Mouse (Mus musculus) forebrain, embryonic 14.5 days (tissue): Measurements from ENCODE around the gene Atf3. TPM values are rescaled to one million over a fixed set of nuclear protein-coding genes. Genes with fewer than 3 reads are reported as not detected.

Experiments
- ATAC-seq: fragments of 200-750 bp; cut with Nextera tagmentation; 2 replicates; pipeline ENCODE4 v1.8.0; 2017; ENCODE audit warnings: mild to moderate bottlenecking, moderate library complexity
- DNase-seq: peaks from one replicate; pipeline ENCODE4 v3.0.0-alpha.2; 2015; ENCODE audit warnings: low spot score
- H3K27ac ChIP-seq: fragments of 300-500 bp; sonication (generic); 2 replicates; pipeline ENCODE4 v1.5.1; 2014; ENCODE audit warnings: low read depth, mild to moderate bottlenecking, control low read depth, low read length, moderate library complexity
- H3K27me3 ChIP-seq: fragments of 300-500 bp; sonication (generic); replicated peaks from 2 replicates; pipeline ENCODE4 v1.6.1; 2014; ENCODE audit warnings: low read length, control low read depth, mixed read lengths; ENCODE audit not compliant: control insufficient read depth, insufficient read depth
- H3K36me3 ChIP-seq: fragments of 300-500 bp; sonication (generic); 2 replicates; pipeline ENCODE4 v1.6.1; 2014; ENCODE audit warnings: low read length, control low read depth; ENCODE audit not compliant: control insufficient read depth, insufficient read depth
- H3K4me1 ChIP-seq: fragments of 300-500 bp; sonication (generic); 2 replicates; pipeline ENCODE4 v1.6.1; 2014; ENCODE audit warnings: antibody characterized with exemption, low read length, control low read depth; ENCODE audit not compliant: control insufficient read depth, insufficient read depth
- H3K4me2 ChIP-seq: fragments of 300-500 bp; sonication (generic); 2 replicates; pipeline ENCODE4 v1.6.1; 2014; ENCODE audit warnings: mild to moderate bottlenecking, control low read depth, low read length
- H3K4me3 ChIP-seq: fragments of 300-500 bp; sonication (generic); 2 replicates; pipeline ENCODE4 v1.5.1; 2014; ENCODE audit warnings: low read depth, low read length, control low read depth
- H3K9ac ChIP-seq: fragments of 300-500 bp; sonication (generic); 2 replicates; pipeline ENCODE4 v1.6.1; 2014; ENCODE audit warnings: mild to moderate bottlenecking, low read length, control low read depth, moderate library complexity
- H3K9me3 ChIP-seq: fragments of 300-500 bp; sonication (generic); replicated peaks from 2 replicates; pipeline ENCODE4 v1.6.1; 2016; ENCODE audit warnings: low read length, control low read depth, mixed read lengths; ENCODE audit not compliant: control insufficient read depth
- WGBS: fragments of 180-500 bp; shearing (Covaris S2); extraction: QIAGEN DNeasy Blood & Tissue Kit; methylation state at CpG from one replicate; pipeline ENCODE4 v1.1.7; 2014; 5-methylcytosine and 5-hydroxymethylcytosine counted together
- polyA plus RNA-seq: library from polyadenylated mRNA; unstranded; fragments of >200 nt; fragmentation: Nextera tagmentation; extraction: Ambion mirVana; gene quantifications from 2 replicates; pipeline ENCODE4 v1.2.1, GENCODE M21; 2014

Atf3 gene
- polyA plus RNA-seq, 1 experiment from 2014 or later = 0.98 TPM

DNA sequence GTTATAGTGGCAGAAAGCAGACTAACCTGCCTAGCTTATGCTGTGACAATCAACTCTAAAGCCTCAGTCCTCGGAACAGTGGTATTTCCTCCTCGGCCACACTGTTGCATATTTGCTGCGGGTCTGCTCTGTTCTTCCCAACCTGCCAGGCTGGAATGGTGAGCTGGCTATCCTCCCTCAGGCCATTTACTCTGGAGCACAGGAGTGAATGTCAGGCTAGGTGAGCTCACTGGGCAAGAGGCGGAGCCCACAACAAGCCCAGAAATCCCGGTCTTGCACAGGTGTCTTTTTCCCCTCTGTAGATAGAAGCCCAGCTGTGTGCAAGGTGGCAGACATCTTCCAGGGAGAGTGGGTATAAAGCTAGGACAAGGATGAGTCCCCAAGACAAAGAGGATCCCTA lies 13.0 kb downstream of the Atf3 start:
- Histone ChIP-seq H3K27me3 (0 out of 2 replicates have a peak, but pooled peaks cover 2% of the 10 kb centered on the region), H3K9ac (no peak overlapping the region), H3K9me3 (no peaks in the 10 kb centered on the region), H3K4me1 (no peaks in the 10 kb centered on the region), H3K27ac (no peak overlapping the region), H3K4me2 (no peak overlapping the region), H3K4me3 (no peak overlapping the region), H3K36me3 (no peaks in the 10 kb centered on the region)
- no peak for DNase-seq
- WGBS = 80% methylated on average over 5 of the region's 5 CpGs
- no peak for ATAC-seq

DNA sequence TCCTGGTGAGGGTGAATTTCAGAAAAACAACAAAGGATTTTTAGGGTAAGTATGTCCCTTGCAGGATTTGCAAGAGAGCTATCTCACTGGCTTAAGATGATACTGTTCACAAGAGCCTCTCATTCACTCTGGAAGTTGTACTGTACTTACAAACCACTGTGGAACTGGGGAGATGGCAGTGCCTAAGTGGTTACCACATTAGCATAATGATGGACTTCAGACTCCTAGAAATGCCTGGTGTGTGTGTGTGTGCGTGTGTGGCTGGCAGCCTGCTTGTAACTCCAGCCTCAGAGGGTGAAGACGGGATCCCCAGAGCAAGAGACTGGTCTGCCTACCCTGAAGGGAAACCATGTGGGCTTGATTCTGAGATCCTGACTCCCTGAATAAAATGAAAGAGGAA lies 14.3 kb downstream of the Atf3 start:
- DNase-seq = no peak
- WGBS = 76% methylated on average over 2 of the region's 2 CpGs
- no peak overlapping the region for H3K4me2 ChIP-seq

DNA sequence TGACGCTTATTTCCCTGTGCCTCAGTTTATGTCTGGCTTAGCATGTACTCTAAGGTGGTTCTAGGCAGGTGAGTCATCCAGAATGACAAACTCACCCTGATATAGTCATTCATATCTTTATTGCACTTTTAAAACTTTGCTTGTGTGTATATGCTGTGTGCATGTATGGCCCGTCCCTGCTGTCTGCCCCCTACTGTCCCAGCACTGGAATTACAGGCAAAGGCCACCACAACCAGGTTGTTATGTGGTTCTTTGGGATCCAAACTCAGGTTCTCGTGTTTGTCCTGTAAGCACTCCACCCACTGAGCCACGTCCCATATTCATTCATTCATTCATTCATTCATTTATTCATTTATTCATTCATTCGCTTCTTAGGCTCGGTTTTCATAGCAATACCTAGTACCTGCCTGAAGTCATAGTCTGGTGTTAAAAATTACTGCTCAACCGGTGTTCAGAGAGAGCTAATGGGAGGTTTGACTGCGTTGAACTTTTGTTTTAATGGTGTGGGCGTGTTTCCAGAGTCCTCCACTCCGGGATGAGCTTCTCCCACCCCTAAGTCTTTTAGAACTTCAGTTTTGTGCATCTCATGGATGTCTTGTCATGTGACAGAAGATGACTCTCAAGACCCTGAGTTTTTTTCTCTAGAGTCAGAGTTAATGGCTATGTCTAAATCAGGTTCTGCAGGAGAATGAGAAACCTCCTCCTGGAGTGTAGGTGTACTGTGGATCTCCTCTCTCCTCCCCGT lies 15.5 kb downstream of the Atf3 start:
- Histone ChIP-seq H3K27ac (no peak overlapping the region), H3K4me3 (no peak overlapping the region), H3K36me3 (no peaks in the 10 kb centered on the region), H3K9me3 (no peaks in the 10 kb centered on the region), H3K4me1 (no peaks in the 10 kb centered on the region), H3K27me3 (0 out of 2 replicates have a peak, but pooled peaks cover 2% of the 10 kb centered on the region), H3K9ac (no peak overlapping the region), H3K4me2 (no peak overlapping the region)
- ATAC-seq (no peak), DNase-seq (no peak)
- 83% methylated on average over 11 of the region's 11 CpGs for WGBS

More for the DNA sequence above, 14.3 kb downstream of the Atf3 start:
- ATAC-seq = no peak
- no peaks in the 10 kb centered on the region for H3K36me3 ChIP-seq
- no peak overlapping the region for H3K27ac ChIP-seq
- no peaks in the 10 kb centered on the region for H3K9me3 ChIP-seq
- H3K9ac ChIP-seq = no peak overlapping the region
- 0 out of 2 replicates have a peak, but pooled peaks cover 2% of the 10 kb centered on the region for H3K27me3 ChIP-seq
- no peaks in the 10 kb centered on the region for H3K4me1 ChIP-seq
- no peak overlapping the region for H3K4me3 ChIP-seq

- no peaks in the 10 kb centered on the region for H3K9me3 ChIP-seq
- H3K4me3 ChIP-seq = no peak overlapping the region
- H3K9ac ChIP-seq = no peak overlapping the region
- DNase-seq (no peak), ATAC-seq (no peak)
- no peak overlapping the region for H3K4me2 ChIP-seq
- no peak overlapping the region for H3K27ac ChIP-seq
- 86% methylated on average over 9 of the region's 9 CpGs for WGBS
- H3K4me1 ChIP-seq = no peaks in the 10 kb centered on the region
- H3K36me3 ChIP-seq = no peaks in the 10 kb centered on the region
- H3K27me3 ChIP-seq = no peaks in the 10 kb centered on the region
Observed at GRCm38 (mm10) chr1:191200816-191201602, 16.8 kb downstream of the Atf3 start.

DNA sequence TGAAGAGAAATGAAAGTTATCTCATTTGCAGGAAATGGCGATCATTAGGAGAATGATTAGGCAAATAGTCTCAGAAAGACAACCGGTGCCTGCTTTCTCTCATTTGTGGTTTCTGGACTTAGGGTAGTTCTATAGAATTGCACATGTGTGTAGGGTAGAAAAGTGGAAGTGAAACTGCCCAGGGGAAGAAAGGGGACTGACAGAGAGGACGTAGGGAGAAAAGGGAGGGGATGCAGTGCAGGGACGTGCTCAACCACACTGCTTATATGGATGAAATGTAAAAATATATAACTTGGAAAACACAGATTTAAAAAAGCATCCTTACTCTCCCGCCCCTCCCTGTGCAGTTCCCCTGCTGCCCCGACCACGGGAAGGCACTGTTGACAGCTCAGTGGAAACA lies 19.9 kb downstream of the Atf3 start:
- Histone ChIP-seq H3K27ac (no peak overlapping the region), H3K36me3 (no peaks in the 10 kb centered on the region), H3K4me1 (no peaks in the 10 kb centered on the region), H3K4me3 (no peak overlapping the region), H3K4me2 (no peak overlapping the region), H3K9ac (no peak overlapping the region), H3K27me3 (no peaks in the 10 kb centered on the region), H3K9me3 (no peaks in the 10 kb centered on the region)
- ATAC-seq (no peak), DNase-seq (no peak)
- 81% methylated on average over 7 of the region's 7 CpGs for WGBS

DNA sequence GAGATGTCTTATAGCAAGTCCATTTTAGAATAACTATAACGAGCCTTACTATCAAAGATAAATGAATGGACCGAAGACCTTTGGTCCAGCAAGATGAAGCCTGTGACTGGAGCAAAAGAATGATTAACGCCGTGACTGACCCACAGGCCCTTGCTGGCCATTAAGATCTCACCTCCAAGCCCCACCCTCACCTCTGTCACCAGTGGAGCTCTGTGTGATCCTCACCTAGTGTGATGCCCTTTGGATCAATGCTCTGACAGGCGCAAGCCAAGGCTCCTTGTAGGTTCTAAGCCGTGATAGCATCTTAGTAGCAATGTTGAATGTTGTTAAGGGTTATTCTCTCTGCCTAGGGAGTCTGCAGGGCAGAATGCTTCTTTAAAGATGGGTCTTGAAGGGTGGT lies 21.8 kb downstream of the Atf3 start:
- no peak for ATAC-seq
- no peak overlapping the region for H3K4me2 ChIP-seq
- no peak for DNase-seq
- no peaks in the 10 kb centered on the region for H3K36me3 ChIP-seq
- H3K9ac ChIP-seq = no peak overlapping the region
- H3K27me3 ChIP-seq = 0 out of 2 replicates have a peak, but pooled peaks cover 3% of the 10 kb centered on the region
- H3K4me1 ChIP-seq = no peaks in the 10 kb centered on the region
- no peak overlapping the region for H3K27ac ChIP-seq
- 88% methylated on average over 6 of the region's 6 CpGs for WGBS
- H3K9me3 ChIP-seq = no peaks in the 10 kb centered on the region
- H3K4me3 ChIP-seq = no peak overlapping the region

DNA sequence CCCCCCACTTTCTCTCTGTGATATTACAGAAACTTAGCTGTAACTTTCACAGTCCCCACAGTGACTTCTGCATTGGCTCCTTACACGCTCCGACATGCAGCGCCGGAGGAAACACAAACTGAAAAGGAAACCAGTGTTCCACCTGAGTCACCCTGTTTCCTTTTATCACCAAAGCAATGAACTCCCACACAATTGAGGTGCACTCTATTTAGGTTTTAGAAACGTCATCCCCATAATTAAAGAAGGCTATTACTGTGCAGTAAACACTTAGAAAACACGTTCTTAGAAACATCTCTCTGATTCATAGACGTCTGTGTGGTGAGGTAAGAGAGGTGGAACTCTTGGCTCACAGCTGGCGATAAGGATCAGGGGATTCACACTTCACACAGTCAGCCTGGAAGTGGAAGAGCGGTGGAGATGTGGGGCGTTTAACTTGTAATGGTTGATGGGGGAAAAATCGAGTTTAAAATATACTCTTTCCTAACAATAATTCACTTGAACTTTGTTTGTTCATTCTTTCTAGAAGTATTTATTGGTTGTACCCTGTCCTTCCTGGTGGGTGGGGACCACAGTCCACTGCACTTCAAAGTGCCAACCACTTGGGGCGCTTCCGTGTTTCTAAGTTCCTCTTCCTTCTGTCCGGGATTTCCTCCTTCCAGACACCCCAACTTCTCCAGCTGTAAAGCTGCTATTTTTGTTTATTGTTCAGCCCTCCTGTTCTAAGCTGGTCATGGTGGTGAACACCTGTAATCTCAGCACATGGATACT lies 24.0 kb downstream of the Atf3 start:
- Histone ChIP-seq H3K4me1 (no peaks in the 10 kb centered on the region), H3K36me3 (no peaks in the 10 kb centered on the region), H3K27ac (no peak overlapping the region), H3K27me3 (0 out of 2 replicates have a peak, but pooled peaks cover 7% of the 10 kb centered on the region), H3K9me3 (no peaks in the 10 kb centered on the region), H3K4me3 (no peak overlapping the region), H3K4me2 (no peak overlapping the region), H3K9ac (no peak overlapping the region)
- 58% methylated on average over 14 of the region's 14 CpGs for WGBS
- ATAC-seq (no peak), DNase-seq (no peak)

- Histone ChIP-seq H3K36me3 (no peaks in the 10 kb centered on the region), H3K4me2 (no peak overlapping the region), H3K4me3 (no peak overlapping the region), H3K9me3 (no peaks in the 10 kb centered on the region), H3K27ac (no peak overlapping the region), H3K27me3 (0 out of 2 replicates have a peak, but pooled peaks cover 13% of the 10 kb centered on the region), H3K4me1 (no peaks in the 10 kb centered on the region), H3K9ac (no peak overlapping the region)
- DNase-seq (no peak), ATAC-seq (no peak)
- 88% methylated on average over 6 of the region's 6 CpGs for WGBS
Observed at GRCm38 (mm10) chr1:191192751-191193150, 25.1 kb downstream of the Atf3 start.
